ENCODE assay signal across 19 mouse cellular contexts in the genomic region with DNA sequence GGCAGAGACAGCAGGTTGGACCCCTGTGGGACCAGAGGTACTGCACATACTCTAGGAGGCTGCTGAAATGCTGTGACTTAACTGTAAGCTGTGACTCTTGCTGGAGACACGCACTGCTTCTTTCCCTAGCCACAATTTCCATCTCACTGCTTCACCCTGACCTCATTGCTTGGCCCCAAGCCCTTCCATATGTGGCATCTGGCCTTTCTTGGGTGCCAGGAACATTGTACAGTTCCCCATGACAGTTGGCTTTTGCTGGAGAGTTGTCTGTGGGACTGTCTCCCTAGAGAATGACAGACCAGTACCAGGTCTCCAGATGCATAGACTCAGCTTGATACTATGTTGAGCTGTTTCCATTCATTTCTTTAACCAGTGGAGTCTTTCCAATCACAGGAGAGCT. TPM values are rescaled to one million over a fixed set of nuclear protein-coding genes. Genes with fewer than 3 reads are reported as not detected.
A peak's percentile ranks its signal among the peaks of the same experiment; 100 is the strongest.
DNase-seq lines count a peak whose midpoint lies in the region; ATAC-seq lines count a peak whose summit lies in the region.
"Had no signal": no experiment of that assay in that cellular context is flagged by ENCODE, and none has a peak within 500 bp of the region (broad histone marks: within the 10 kb centered on the region; RNA-seq: fewer than 3 reads in every experiment).

No protein-coding gene starts in this region.

- no peak for DNase-seq in heart, adult 11 months
- DNase-seq in lung, postnatal 10 days, result no peak
- peak; percentile 41 to 45 for DNase-seq in cerebellum, adult 18-20 months
- DNase-seq in cerebellum, postnatal 36 days, result peak; percentile 37 to 42
- no peak for DNase-seq in gastrocnemius, postnatal 10 days
- no peak for DNase-seq in frontal cortex, adult 2 months (ENCODE audit: extremely low spot score in 1 of 2, low spot score in 1 of 2)

- no peak overlapping the region for H3K4me3 ChIP-seq in heart, embryonic 14.5 days (ENCODE audit: control insufficient read depth in 1 of 2, insufficient read depth in 1 of 2, low read depth in 1 of 2, low read length in 2 of 2)
- H3K4me3 ChIP-seq in lung, embryonic 16.5 days (ENCODE audit: low read length), result no peak overlapping the region
- H3K4me3 ChIP-seq: forebrain, embryonic 12.5 days; heart, embryonic 13.5 days had no signal

- H3K36me3 ChIP-seq in heart, embryonic 14.5 days (ENCODE audit: control insufficient read depth, insufficient read depth, low read length), result no peaks in the 10 kb centered on the region
- H3K36me3 ChIP-seq in lung, embryonic 16.5 days (ENCODE audit: control insufficient read depth, insufficient read depth, low read length), result no peaks in the 10 kb centered on the region
- H3K36me3 ChIP-seq: forebrain, embryonic 12.5 days; heart, embryonic 13.5 days had no signal

- no peaks in the 10 kb centered on the region for H3K4me1 ChIP-seq in heart, embryonic 14.5 days (ENCODE audit: control insufficient read depth in 2 of 2, insufficient read depth in 2 of 2, low read length in 2 of 2)
- H3K4me1 ChIP-seq in lung, embryonic 16.5 days (replicated peaks; ENCODE audit: control insufficient read depth, insufficient read depth, low read length), result peaks cover 3% of the 10 kb centered on the region; the same call in 1 of the 2 replicates
- H3K4me1 ChIP-seq: heart, embryonic 13.5 days had no signal

- H3K9ac ChIP-seq in heart, embryonic 14.5 days (ENCODE audit: low read length), result 0 out of 2 replicates have a peak overlapping the region, but pooled peaks have one; percentile 5
- no peak overlapping the region for H3K9ac ChIP-seq in lung, embryonic 16.5 days (ENCODE audit: low read length)
- H3K9ac ChIP-seq: forebrain, embryonic 12.5 days; heart, embryonic 13.5 days had no signal

- ATAC-seq in heart, embryonic 14.5 days (ENCODE audit: insufficient number of reproducible peaks, insufficient read depth, low FRiP score, low read depth), result no peak
- ATAC-seq in lung, embryonic 16.5 days (ENCODE audit: low read depth), result 0 out of 2 replicates have a peak, but pooled peaks have one; percentile 41
- ATAC-seq: midbrain, embryonic 16.5 days had no signal

- H3K27me3 ChIP-seq in heart, embryonic 14.5 days (ENCODE audit: control insufficient read depth, insufficient read depth, low read length), result no peaks in the 10 kb centered on the region
- no peaks in the 10 kb centered on the region for H3K27me3 ChIP-seq in lung, embryonic 16.5 days (ENCODE audit: control insufficient read depth, insufficient read depth, low read depth, low read length)
- H3K27me3 ChIP-seq: forebrain, embryonic 12.5 days had no signal

- 31% methylated on average over 1 of the region's 1 CpGs for WGBS in heart, embryonic 14.5 days
- 39% methylated on average over 1 of the region's 1 CpGs for WGBS in lung, embryonic 16.5 days

- no peak overlapping the region for H3K4me2 ChIP-seq in heart, embryonic 14.5 days (ENCODE audit: low read length)
- no peak overlapping the region for H3K4me2 ChIP-seq in lung, embryonic 16.5 days (ENCODE audit: low read depth, low read length)
- H3K4me2 ChIP-seq: forebrain, embryonic 12.5 days; heart, embryonic 13.5 days had no signal

- H3K9me3 ChIP-seq in heart, embryonic 14.5 days (ENCODE audit: control insufficient read depth, low read length), result no peaks in the 10 kb centered on the region
- no peaks in the 10 kb centered on the region for H3K9me3 ChIP-seq in lung, embryonic 16.5 days (ENCODE audit: control insufficient read depth, low read length)
- H3K9me3 ChIP-seq: forebrain, embryonic 12.5 days; heart, embryonic 13.5 days had no signal

- H3K27ac ChIP-seq in heart, embryonic 14.5 days (replicated peaks in 1 of 2; ENCODE audit: control insufficient read depth in 1 of 2, insufficient read depth in 1 of 2, low read depth in 2 of 2, low read length in 2 of 2), result no peak overlapping the region
- H3K27ac ChIP-seq in lung, embryonic 16.5 days (ENCODE audit: low read length), result no peak overlapping the region
- H3K27ac ChIP-seq: forebrain, embryonic 12.5 days; heart, embryonic 13.5 days; kidney, postnatal 0 days had no signal

RNA-seq across cellular contexts. Expression of gene Ptchd3, which starts 21.2 kb away (rescaled TPM):
- 0.05 and 0.08 TPM in 2 replicates for polyA plus RNA-seq in heart, embryonic 14.5 days (2014; fragmentation: Nextera tagmentation; extraction: Ambion mirVana)
- polyA plus RNA-seq in lung, embryonic 16.5 days (2015; fragmentation: Nextera tagmentation; extraction: Ambion mirVana), result 0.08 and 0.21 TPM in 2 replicates
- total RNA-seq in gastrocnemius, postnatal 10 days (2021), result not detected
- not detected in 2 replicates for polyA plus RNA-seq in frontal cortex, adult 2 months (2012; rRNA removed)
- total RNA-seq: adrenal gland, postnatal 36 days; CH12.LX; gastrocnemius, postnatal 4 days; megakaryocyte, adult 5-6 weeks had no signal
- polyA plus RNA-seq: forebrain, embryonic 12.5 days; hindbrain, embryonic 11.5 days; intestine, postnatal 0 days; kidney, postnatal 0 days; liver, embryonic 16.5 days; midbrain, embryonic 16.5 days had no signal

Comparison
In these comparisons a context has a peak if more than half of its experiments do, and no peak if none do; other contexts are left out.
1. DNase-seq: peak in cerebellum, adult 18-20 months (2 of 2) and cerebellum, postnatal 36 days (2 of 2); none in heart, adult 11 months (single experiment), lung, postnatal 10 days (single experiment), gastrocnemius, postnatal 10 days (single experiment) and frontal cortex, adult 2 months (0 of 2).